ENCODE assay signal across 9 mouse cellular contexts in genomic region chr7:24298635-24298972, GRCm38 (mm10). TPM values are rescaled to one million over a fixed set of nuclear protein-coding genes. Genes with fewer than 3 reads are reported as not detected.
DNase-seq lines count a peak whose midpoint lies in the region; ATAC-seq and TF ChIP-seq lines count a peak whose summit lies in the region.
"Had no signal": no experiment of that assay in that cellular context is flagged by ENCODE, and none has a peak within 500 bp of the region (broad histone marks: within the 10 kb centered on the region; RNA-seq: fewer than 3 reads in every experiment).

No protein-coding gene starts in this region.

- no peak for TF ChIP-seq CTCF in lung, postnatal 0 days (IDR thresholded peaks at IDR 0.05)

- TF ChIP-seq EP300 in lung, postnatal 0 days (IDR thresholded peaks at IDR 0.05) = no peak

- ATAC-seq in lung, postnatal 0 days = no peak
- peak; percentile 3 for ATAC-seq in intestine, embryonic 15.5 days
- ATAC-seq in neural tube, embryonic 14.5 days (ENCODE audit: low read depth) = peak; percentile 36

- H3K4me1 ChIP-seq in lung, postnatal 0 days (ENCODE audit: insufficient read depth, low read depth, low read length) = peaks cover 4% of the 10 kb centered on the region; the same call in 1 of the 2 replicates
- H3K4me1 ChIP-seq in intestine, embryonic 15.5 days (replicated peaks) = 0 out of 2 replicates have a peak, but pooled peaks cover 9% of the 10 kb centered on the region
- H3K4me1 ChIP-seq in neural tube, embryonic 14.5 days (ENCODE audit: control insufficient read depth, insufficient read depth, low read length) = peaks cover 13% of the 10 kb centered on the region; the same call in 1 of the 2 replicates

- H3K27ac ChIP-seq in lung, postnatal 0 days (ENCODE audit: low read length) = no peak overlapping the region
- peak overlapping the region; percentile 92 for H3K27ac ChIP-seq in intestine, embryonic 15.5 days
- peak overlapping the region; percentile 92 for H3K27ac ChIP-seq in neural tube, embryonic 14.5 days (ENCODE audit: low read depth, low read length)

- peak overlapping the region; percentile 56 for H3K9ac ChIP-seq in lung, postnatal 0 days (replicated peaks; ENCODE audit: low read depth)
- peak overlapping the region; percentile 73 for H3K9ac ChIP-seq in intestine, embryonic 15.5 days
- peak overlapping the region; percentile 69 for H3K9ac ChIP-seq in neural tube, embryonic 14.5 days (replicated peaks; ENCODE audit: low read depth, low read length)

- H3K36me3 ChIP-seq in lung, postnatal 0 days (ENCODE audit: insufficient read depth, low read length) = peaks cover 14% of the 10 kb centered on the region
- peaks cover 17% of the 10 kb centered on the region for H3K36me3 ChIP-seq in intestine, embryonic 15.5 days
- H3K36me3 ChIP-seq in neural tube, embryonic 14.5 days (ENCODE audit: control insufficient read depth, insufficient read depth, low read length) = peaks cover 36% of the 10 kb centered on the region

- peak overlapping the region; percentile 65 for H3K4me3 ChIP-seq in lung, postnatal 0 days (ENCODE audit: low read depth, low read length)
- peak overlapping the region; percentile 71 for H3K4me3 ChIP-seq in intestine, embryonic 15.5 days (replicated peaks)
- H3K4me3 ChIP-seq in neural tube, embryonic 14.5 days (ENCODE audit: low read depth, low read length) = peak overlapping the region; percentile 62

- H3K4me2 ChIP-seq in lung, postnatal 0 days (replicated peaks; ENCODE audit: low read depth, low read length) = peak overlapping the region; percentile 86
- peak overlapping the region; percentile 86 for H3K4me2 ChIP-seq in intestine, embryonic 15.5 days (replicated peaks)
- peak overlapping the region; percentile 83 for H3K4me2 ChIP-seq in neural tube, embryonic 14.5 days (ENCODE audit: low read depth, low read length)

- DNase-seq in adrenal gland, postnatal 14 days = peak; percentile 18
- no peak for DNase-seq in adrenal gland, adult 8-10 months
- no peak for DNase-seq in lung, postnatal 0 days (ENCODE audit: low spot score)
- no peak for DNase-seq in lung, postnatal 4 days
- DNase-seq in embryo, embryonic 10 days (ENCODE audit: low spot score) = no peak
- no peak for DNase-seq in urinary bladder, postnatal 25 days (ENCODE audit: low spot score)

- H3K9me3 ChIP-seq in lung, postnatal 0 days (ENCODE audit: low read length) = no peaks in the 10 kb centered on the region
- no peaks in the 10 kb centered on the region for H3K9me3 ChIP-seq in intestine, embryonic 15.5 days
- H3K9me3 ChIP-seq in neural tube, embryonic 14.5 days (ENCODE audit: control insufficient read depth, low read length) = no peaks in the 10 kb centered on the region

- WGBS in lung, postnatal 0 days = under 1% methylated on average over 12 of the region's 12 CpGs
- WGBS in intestine, embryonic 15.5 days = 2% methylated on average over 12 of the region's 12 CpGs
- 1% methylated on average over 12 of the region's 12 CpGs for WGBS in neural tube, embryonic 14.5 days

- H3K27me3 ChIP-seq in lung, postnatal 0 days (replicated peaks; ENCODE audit: insufficient read depth, low read length) = no peaks in the 10 kb centered on the region
- H3K27me3 ChIP-seq in intestine, embryonic 15.5 days (replicated peaks) = no peaks in the 10 kb centered on the region
- H3K27me3 ChIP-seq in neural tube, embryonic 14.5 days (ENCODE audit: control insufficient read depth, insufficient read depth, low read length) = no peaks in the 10 kb centered on the region

RNA-seq across cellular contexts. Expression of gene Zfp61, which starts 2.4 kb away (rescaled TPM):
- total RNA-seq in adrenal gland, postnatal 14 days (2021) = 6.5 and 11.4 TPM in 2 replicates
- 10 to 100 TPM in 3 of 4 experiments, 1 to 10 TPM in 1; 7.9 to 19.1 (median 13.4) TPM for total RNA-seq in adrenal gland, adult 8-10 months (2022)
- 15.7 and 16.7 TPM in 2 replicates for polyA plus RNA-seq in lung, postnatal 0 days (2015; fragmentation: Nextera tagmentation; extraction: Ambion mirVana)
- polyA plus RNA-seq in intestine, embryonic 15.5 days (2015; fragmentation: Nextera tagmentation; extraction: Ambion mirVana) = 23.6 and 24.6 TPM in 2 replicates
- 37.3 and 39.6 TPM in 2 replicates for polyA plus RNA-seq in neural tube, embryonic 14.5 days (2014; fragmentation: Nextera tagmentation; extraction: Ambion mirVana)

RNA-seq across cellular contexts. Expression of gene Zfp94, which starts 17.9 kb away (rescaled TPM):
- 3.8 and 5.4 TPM in 2 replicates for total RNA-seq in adrenal gland, postnatal 14 days (2021)
- total RNA-seq in adrenal gland, adult 8-10 months (2022) = 10 to 100 TPM in 1 of 4 experiments, 1 to 10 TPM in 3; 4.8 to 10.1 (median 7.0) TPM
- 5.2 and 5.7 TPM in 2 replicates for polyA plus RNA-seq in lung, postnatal 0 days (2015; fragmentation: Nextera tagmentation; extraction: Ambion mirVana)
- polyA plus RNA-seq in intestine, embryonic 15.5 days (2015; fragmentation: Nextera tagmentation; extraction: Ambion mirVana) = 6.0 and 7.5 TPM in 2 replicates
- polyA plus RNA-seq in neural tube, embryonic 14.5 days (2014; fragmentation: Nextera tagmentation; extraction: Ambion mirVana) = 19.2 and 24.2 TPM in 2 replicates

RNA-seq across cellular contexts. Expression of gene Zfp93, which starts 28.4 kb away (rescaled TPM):
- total RNA-seq in adrenal gland, postnatal 14 days (2021) = 4.4 and 4.7 TPM in 2 replicates
- 1 to 10 TPM; 4.4 to 9.0 (median 5.8) TPM for total RNA-seq in adrenal gland, adult 8-10 months (2022)
- polyA plus RNA-seq in lung, postnatal 0 days (2015; fragmentation: Nextera tagmentation; extraction: Ambion mirVana) = 4.4 and 5.3 TPM in 2 replicates
- polyA plus RNA-seq in intestine, embryonic 15.5 days (2015; fragmentation: Nextera tagmentation; extraction: Ambion mirVana) = 5.4 and 6.1 TPM in 2 replicates
- 6.4 and 8.9 TPM in 2 replicates for polyA plus RNA-seq in neural tube, embryonic 14.5 days (2014; fragmentation: Nextera tagmentation; extraction: Ambion mirVana)

RNA-seq across cellular contexts. Expression of gene Tescl, which starts 35.1 kb away (rescaled TPM):
- total RNA-seq in adrenal gland, postnatal 14 days (2021) = not detected in 2 replicates
- total RNA-seq in adrenal gland, adult 8-10 months (2022) = under 1 TPM in 1 of 4 experiments, not detected in 3; 0.70 TPM
- polyA plus RNA-seq in lung, postnatal 0 days (2015; fragmentation: Nextera tagmentation; extraction: Ambion mirVana) = 0.27 TPM in 2 replicates
- 0.18 and 0.27 TPM in 2 replicates for polyA plus RNA-seq in intestine, embryonic 15.5 days (2015; fragmentation: Nextera tagmentation; extraction: Ambion mirVana)
- 0.32 and 0.99 TPM in 2 replicates for polyA plus RNA-seq in neural tube, embryonic 14.5 days (2014; fragmentation: Nextera tagmentation; extraction: Ambion mirVana)
- total RNA-seq: common myeloid progenitor, adult 5-6 weeks had no signal

RNA-seq across cellular contexts. Expression of gene Zfp108, which starts 44.0 kb away (rescaled TPM):
- 2.1 and 3.4 TPM in 2 replicates for total RNA-seq in adrenal gland, postnatal 14 days (2021)
- total RNA-seq in adrenal gland, adult 8-10 months (2022) = 1 to 10 TPM; 2.9 to 5.6 (median 4.1) TPM
- 2.2 and 2.4 TPM in 2 replicates for polyA plus RNA-seq in lung, postnatal 0 days (2015; fragmentation: Nextera tagmentation; extraction: Ambion mirVana)
- 2.8 and 3.1 TPM in 2 replicates for polyA plus RNA-seq in intestine, embryonic 15.5 days (2015; fragmentation: Nextera tagmentation; extraction: Ambion mirVana)
- polyA plus RNA-seq in neural tube, embryonic 14.5 days (2014; fragmentation: Nextera tagmentation; extraction: Ambion mirVana) = 7.0 and 7.2 TPM in 2 replicates
